Mouse (Mus musculus): Measurements from ENCODE around the gene Zdhhc9.

- TF ChIP-seq CTCF (IDR thresholded peaks at IDR 0.05; ENCODE audit: borderline replicate concordance, insufficient read depth, low read depth, low read length) = no peak
- TF ChIP-seq POLR2A (IDR thresholded peaks at IDR 0.05; ENCODE audit: borderline replicate concordance, insufficient read depth, low read length) = no peak
Measured at GRCm38 (mm10) chrX:48169892-48170291, 38.8 kb downstream of the Zdhhc9 start.
